Mouse (Mus musculus) common myeloid progenitor, adult 5-6 weeks (primary cell): ENCODE measurements at regions not wholly inside any gene's neighbourhood (a gene's known extent, or its start where the extent isn't known, plus 50 kb on each side); places are given as distances from the start of the nearest gene placed in this dataset.
A peak's percentile ranks its signal among the peaks of the same experiment; 100 is the strongest.

ENCODE experiments used
- ATAC-seq: replicated peaks from 2 replicates; pipeline ENCODE4 v1.8.0; 2016; ENCODE audit warnings: low read depth, mild to moderate bottlenecking, moderate TSS enrichment, inconsistent platforms; ENCODE audit not compliant: poor library complexity, severe bottlenecking

- ATAC-seq: peak; percentile 73
Observed at GRCm38 (mm10) chr15:67336294-67337039, 835.8 kb upstream of the Lrrc6 start.

DNA sequence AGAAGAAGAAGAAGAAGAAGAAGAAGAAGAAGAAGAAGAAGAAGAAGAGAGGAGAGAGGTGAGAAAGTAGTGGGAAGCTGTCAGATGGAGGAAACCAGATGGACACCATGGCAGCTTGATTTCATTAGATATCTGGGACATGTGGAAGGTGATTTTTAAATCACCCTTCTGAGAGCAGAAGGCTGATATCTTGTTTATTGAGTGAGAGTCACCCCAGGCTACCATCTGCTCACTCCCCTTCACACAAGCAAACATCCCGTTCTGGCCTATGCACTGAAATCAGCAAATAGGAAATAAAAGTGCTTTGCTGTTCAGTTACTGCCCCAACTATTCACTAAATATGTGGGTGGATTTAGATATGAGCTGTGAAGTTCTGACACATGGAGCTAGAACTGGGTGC lies 831.8 kb upstream of the Lrrc6 start:
- no peak for ATAC-seq

- ATAC-seq: no peak
Observed at GRCm38 (mm10) chr15:67320292-67320691, 819.6 kb upstream of the Lrrc6 start.

DNA sequence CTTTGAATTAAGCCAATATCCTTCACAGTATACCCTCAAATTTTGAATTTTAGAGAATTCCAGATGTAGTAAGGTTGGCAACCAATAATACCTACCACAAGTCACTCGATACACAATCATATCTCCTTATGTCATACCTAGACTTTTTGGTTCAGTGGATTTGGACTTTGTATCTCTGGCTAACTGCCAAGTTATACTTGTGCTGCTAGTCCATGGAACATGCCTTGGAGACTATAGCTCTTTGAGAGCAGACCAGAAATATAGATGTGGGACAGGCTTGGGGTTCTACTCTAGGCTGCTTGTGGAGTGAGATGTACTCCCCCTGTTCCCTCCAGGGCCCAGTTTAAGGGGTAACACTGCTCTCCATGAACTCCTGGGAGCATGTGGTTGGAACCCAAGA lies 814.5 kb upstream of the Lrrc6 start:
- ATAC-seq: no peak

GRCm38 (mm10) chr15:67313648-67314047 lies 812.9 kb upstream of the Lrrc6 start:
- no peak for ATAC-seq

GRCm38 (mm10) chr15:67305681-67306080 lies 805.0 kb upstream of the Lrrc6 start:
- no peak for ATAC-seq

DNA sequence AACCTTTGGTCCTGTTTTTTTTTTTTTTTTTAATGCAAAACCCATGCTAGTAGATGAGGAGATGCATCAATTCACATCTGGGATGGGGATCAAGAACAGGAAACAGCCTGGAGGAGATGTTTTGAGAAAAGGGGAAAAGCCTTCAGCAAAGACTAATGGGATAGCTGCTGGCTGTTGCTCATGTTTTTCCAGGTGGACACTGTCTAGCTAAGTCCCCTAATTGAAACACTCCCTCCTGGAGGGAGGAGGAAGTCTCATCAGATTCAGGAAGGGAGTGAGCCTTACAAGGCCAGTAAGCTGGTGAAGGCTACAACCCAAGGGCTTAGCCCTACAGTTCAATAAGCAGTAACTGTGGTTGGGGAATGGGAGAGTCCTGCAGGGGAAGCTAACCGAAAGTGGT lies 803.1 kb upstream of the Lrrc6 start:
- no peak for ATAC-seq

- ATAC-seq: no peak
Observed at GRCm38 (mm10) chr15:67301871-67302363, 801.2 kb upstream of the Lrrc6 start.

DNA sequence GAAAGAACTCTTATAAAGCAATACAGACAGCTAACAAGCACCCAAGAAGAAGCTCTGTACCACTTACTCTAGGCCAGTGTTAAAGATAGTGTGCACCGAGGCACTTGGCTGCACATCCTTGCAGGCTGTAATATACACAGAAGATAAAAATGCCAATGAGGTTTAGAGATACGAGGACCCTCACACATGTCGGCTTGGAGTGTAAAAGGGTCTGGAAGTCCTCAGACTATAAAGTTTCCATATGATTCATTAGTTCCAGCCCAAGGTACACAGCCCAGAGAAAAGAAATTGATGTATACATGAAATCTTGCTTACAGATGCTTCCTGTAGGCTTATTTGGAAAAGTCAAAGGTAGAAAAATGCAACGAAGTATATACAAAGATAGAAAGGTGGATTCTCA lies 800.3 kb upstream of the Lrrc6 start:
- no peak for ATAC-seq

GRCm38 (mm10) chr15:67294797-67295196 lies 794.1 kb upstream of the Lrrc6 start:
- no peak for ATAC-seq

DNA sequence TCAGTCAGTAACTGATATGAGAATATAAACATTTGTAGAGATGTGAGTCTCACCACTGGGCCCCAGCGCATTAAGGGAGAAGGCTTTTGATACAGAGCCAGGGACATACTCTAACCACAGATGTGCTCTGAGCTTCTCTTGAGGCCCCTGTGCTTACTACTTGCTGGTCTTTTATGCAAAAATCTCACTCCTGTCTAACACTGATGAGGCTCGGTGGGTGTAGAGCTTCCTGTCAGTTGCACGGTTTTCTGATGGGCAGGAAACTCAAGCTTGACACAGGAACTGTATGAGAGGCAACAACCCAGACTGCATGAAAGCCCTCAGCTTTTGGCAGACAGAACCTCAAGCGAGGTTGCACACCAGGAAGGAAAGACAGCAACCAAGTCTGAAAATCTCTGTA lies 789.0 kb upstream of the Lrrc6 start:
- peak; percentile 92 for ATAC-seq

DNA sequence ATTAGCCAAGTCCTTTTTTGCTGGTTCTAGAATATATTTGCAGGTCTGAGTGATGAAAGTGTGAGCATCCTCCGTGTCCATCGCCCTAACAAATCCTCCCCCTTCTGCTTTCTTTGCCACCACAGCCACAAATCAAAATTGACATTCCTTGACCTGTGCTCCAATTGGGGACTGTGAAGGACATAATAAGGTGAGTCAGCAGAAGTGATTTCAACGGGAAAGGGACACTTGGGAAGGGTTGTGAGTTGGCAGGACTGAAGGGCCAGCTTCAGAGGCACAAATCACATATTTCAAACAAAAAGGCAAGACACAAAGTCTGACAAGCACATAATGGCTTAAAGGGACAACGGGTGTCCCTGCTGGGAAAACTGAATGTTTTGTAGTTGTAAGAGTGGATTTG lies 784.2 kb upstream of the Lrrc6 start:
- ATAC-seq: no peak

- no peak for ATAC-seq
Observed at GRCm38 (mm10) chr15:67283275-67283972, 782.7 kb upstream of the Lrrc6 start.

DNA sequence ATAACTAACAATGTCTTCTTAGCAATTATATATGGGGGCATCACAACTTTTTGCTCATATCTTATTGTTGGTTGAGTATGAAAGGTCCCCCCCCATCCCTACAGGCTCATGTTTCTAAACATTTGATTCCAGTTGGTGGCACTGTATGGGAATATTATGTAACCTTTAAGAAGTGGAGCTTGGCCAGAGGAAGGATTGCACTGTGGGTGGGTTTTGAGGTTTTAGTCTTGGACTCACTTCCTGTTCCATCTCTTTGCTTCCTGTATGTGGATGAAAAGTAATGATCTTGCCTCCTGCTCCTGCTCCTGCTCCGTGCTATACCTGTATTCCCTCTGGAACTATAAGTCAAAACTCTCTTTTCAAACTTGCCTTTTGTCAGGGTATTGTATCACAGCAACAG lies 778.2 kb upstream of the Lrrc6 start:
- no peak for ATAC-seq

- no peak for ATAC-seq
Observed at GRCm38 (mm10) chr15:67275058-67275457, 774.3 kb upstream of the Lrrc6 start.

DNA sequence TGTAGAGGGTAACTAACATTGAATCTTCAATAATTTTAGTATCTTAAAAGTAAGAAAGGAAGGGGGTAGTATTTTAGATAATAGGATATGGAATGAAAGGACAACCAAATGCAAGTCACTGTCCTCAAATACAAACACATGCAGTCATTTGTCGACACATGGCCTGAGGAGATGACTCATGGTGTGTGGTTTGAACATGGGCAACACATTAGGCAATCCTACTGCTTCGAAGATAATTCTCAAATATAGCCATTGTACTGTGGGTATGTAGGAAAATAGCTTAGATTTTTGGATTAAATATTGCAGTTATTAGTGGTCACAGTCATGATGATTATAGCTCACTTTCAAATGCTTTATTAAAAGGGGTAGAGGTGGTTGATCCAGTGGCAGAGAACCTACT lies 771.7 kb upstream of the Lrrc6 start:
- no peak for ATAC-seq

- no peak for ATAC-seq
Observed at GRCm38 (mm10) chr15:67263723-67264122, 763.0 kb upstream of the Lrrc6 start.

- no peak for ATAC-seq
Observed at GRCm38 (mm10) chr15:67263313-67263712, 762.6 kb upstream of the Lrrc6 start.

- ATAC-seq: no peak
Observed at GRCm38 (mm10) chr15:67262269-67262668, 761.6 kb upstream of the Lrrc6 start.

- no peak for ATAC-seq
Observed at GRCm38 (mm10) chr15:67260666-67261065, 760.0 kb upstream of the Lrrc6 start.

DNA sequence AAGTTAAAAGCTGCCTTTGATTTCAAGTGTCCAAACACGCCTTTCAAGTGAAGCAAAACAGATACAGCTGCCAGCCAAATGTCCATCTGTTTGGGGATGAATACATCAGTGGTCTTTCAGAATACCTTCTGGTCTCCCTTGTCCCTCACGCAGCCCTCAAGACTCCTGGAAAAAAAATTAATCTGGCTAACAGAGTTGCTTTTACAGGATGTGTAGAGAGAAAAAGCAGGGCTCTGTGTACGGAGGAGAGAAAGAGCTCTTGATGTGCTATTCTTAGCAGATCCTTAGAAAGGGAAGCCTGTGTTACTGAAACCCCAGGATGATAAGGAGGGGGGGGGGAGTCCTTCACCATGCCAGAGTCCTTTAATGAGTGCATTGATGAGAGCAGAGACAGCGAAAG lies 748.4 kb upstream of the Lrrc6 start:
- ATAC-seq: no peak

GRCm38 (mm10) chr15:67248471-67248870 lies 747.8 kb upstream of the Lrrc6 start:
- ATAC-seq: no peak
